Mouse (Mus musculus): Measurements from ENCODE around the gene Trappc5.

The Trappc5 gene

DNA sequence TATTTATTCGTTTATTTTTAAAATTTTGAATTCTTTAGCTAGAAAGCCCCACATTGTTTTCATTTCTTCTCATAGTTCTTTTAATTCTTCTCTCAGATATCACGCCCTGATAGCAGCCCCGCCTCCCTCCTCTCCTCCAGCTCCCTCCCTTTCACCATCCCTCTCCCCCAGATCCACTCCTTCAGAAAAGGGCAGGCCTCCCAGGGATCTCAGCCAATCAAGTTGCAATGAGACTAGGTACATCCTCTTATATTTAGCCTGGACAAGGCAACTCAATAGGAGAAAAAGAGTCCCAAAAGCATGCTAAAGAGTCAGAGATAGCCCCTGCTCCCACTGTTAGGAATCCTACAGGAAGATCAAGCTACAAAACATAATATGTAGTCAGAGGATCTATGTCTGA, 1.4 kb upstream of the Trappc5 start:
- in situ Hi-C loops (cut with MboI; ENCODE audit: low sequenced_read_pairs), result loop anchor here (5.0 kb wide), 1 partner anchor 37 kb away; no protein-coding TSS in a partner anchor

DNA sequence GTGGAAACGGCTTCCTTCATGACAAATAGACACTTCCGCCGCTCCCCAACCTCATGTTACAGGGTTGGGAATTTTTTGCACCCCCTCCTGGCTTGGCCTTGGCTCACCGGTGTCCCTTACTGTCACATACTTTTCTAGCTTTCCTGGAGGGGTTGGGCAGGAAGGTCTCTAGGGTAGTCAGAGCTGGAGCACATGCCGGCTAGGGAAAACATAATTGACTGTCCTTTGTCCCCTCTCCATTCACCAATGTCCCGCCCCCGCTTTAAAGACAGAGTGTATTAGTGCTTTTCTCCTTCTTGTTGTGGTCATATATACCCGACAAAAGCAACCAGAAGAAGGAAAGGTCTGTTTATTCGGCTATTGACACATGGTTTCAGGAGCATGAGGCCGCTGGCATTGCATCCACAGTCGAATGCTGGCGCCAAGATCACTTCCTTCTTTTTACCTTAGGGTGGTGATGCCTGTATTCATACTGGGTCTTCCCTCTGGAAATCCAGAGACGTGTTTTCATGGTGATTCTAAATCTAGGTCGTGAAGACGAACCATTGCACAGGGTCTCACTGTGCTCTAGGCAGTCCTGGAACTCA, 987 bp downstream of the Trappc5 start:
- in situ Hi-C loops (cut with MboI; ENCODE audit: low sequenced_read_pairs), result no loop called here

DNA sequence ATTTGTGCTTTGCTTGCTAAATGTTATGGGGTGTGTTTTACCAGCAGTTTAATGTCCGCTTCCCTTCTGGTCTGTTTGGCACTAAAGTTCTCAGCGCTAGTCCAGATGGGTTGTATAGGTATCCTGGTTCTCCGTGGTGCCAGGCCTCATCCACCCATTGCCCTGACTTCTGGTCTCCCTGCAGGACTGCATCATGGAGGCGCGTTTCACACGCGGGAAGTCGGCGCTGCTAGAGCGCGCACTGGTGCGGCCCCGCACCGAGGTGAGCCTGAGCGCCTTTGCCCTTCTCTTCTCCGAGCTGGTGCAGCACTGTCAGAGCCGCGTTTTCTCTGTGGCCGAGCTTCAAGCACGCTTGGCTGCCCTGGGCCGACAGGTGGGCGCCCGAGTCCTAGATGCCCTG, 2.7 kb downstream of the Trappc5 start:
- in situ Hi-C loops (cut with MboI; ENCODE audit: low sequenced_read_pairs), result no loop called here

DNA sequence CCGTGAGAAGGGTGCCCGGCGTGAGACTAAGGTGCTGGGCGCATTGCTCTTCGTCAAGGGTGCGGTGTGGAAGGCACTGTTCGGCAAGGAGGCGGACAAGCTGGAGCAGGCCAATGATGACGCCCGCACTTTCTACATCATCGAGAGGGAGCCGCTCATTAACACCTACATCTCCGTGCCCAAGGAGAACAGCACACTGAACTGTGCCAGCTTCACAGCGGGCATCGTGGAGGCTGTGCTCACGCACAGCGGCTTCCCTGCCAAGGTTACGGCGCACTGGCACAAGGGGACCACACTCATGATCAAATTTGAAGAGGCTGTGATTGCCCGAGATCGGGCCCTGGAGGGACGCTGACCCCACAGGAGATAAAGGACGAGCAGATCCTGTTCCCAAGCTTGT, 3.1 kb downstream of the Trappc5 start:
- in situ Hi-C loops (cut with MboI; ENCODE audit: low sequenced_read_pairs), result no loop called here

DNA sequence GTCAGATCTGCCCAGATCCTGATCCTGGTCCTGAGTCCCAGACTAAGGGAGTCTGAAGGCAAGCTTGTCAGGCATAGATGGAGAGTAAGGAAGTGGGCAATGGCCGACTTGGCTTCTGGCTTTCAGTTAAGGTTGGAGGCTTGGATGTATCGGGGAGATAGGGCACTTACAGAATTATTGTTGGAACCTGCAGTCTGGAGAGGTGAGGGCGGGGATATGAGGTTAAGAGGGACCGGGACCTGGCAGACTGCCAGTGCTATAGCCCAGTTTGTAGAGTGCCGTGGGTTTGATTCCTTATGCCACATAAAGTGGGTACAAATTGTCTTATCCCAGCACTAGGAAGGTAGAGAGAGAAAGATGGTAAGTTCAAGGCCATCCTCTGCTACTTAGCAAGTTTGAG, 3.6 kb downstream of the Trappc5 start:
- in situ Hi-C loops (cut with MboI; ENCODE audit: low sequenced_read_pairs), result no loop called here

DNA sequence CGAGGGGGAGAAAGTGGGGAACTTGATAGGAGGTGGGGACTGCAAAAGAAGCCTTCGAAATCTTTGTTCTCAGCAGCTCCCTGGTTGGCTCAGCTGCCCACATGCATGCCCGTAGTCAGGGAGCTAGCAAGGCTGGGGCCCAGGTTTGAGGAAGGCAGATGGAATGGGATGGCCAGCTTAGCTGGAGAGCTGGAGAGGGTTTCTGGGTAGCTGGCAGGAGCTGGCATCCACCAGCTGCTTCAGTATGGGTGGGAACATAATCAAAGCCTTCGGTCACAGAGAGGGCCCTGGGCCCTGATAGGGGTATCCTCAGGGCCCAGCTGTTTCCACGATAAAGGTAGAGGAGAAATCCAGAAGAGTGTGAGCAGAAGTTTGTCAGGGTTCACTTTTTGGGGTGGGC, 6.3 kb downstream of the Trappc5 start:
- in situ Hi-C loops (cut with MboI; ENCODE audit: low sequenced_read_pairs), result no loop called here

DNA sequence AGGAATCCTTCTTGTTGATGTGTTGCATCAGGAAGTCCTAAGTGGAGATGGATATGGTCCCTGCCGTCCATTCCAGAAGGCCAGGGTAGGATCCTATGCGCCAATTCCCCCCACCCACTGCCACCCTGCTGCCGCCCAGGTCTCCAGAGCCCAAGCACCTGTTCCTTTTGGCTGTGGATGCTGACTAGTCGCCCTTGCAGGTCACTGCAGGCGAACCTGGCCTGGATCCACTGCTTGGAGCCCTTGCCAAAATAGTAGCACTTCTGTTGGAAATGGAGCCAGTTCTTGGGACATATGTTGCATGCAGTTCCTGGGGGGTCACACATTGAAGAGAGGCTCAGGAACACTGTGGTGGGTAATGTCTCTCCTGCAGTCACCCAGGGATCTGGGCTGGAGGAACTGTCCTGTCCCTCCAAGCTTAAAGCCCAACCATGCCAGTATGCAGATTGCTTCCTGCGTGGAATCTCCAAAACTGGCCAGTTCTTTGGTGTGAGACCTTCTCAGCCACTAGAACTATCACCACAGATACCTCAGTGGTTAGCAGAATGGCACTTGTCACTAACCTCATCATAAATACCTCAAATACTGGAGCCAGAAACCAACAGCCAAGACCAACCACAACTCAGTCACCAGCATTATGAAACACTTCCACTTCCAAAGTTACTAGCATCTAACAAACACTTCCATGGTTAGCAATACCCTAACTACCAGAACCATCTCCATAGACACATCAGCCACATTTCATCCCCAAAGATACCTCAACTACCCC, 7.5 kb downstream of the Trappc5 start:
- in situ Hi-C loops (cut with MboI; ENCODE audit: low sequenced_read_pairs), result no loop called here

DNA sequence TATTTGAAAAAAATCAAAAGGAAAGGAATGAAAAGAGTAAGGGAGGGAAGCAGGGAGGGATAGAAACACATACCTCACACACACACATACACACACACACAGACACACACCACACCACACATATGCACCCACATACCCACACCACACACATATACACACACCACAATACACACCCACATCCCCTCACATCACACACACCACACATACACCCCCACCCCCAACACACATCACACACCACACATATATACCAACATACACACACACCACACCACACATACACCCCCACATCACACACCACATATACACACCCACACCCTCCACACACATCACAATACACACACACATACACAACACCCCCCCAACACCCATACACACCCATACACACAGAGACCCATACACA, 8.4 kb downstream of the Trappc5 start:
- in situ Hi-C loops (cut with MboI; ENCODE audit: low sequenced_read_pairs), result no loop called here

DNA sequence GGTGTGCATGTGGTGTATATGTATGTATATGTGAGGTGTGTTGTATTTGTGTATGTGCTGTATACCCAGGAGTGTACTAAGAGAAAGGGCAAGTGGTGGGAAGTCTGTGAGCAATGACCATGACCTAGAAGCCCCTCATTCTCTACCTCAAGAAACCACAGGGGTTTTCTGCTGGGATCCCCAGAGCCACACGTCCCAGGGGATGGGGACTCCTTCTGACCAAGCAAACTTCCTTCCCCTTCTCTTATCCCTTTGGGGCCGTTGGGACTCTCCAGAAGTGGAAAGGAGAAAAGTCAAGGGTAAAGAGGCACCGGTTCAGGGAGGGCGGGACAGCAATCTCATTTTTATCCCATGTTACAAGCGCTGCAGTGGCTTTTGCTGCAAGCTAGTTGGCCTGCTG, 9.3 kb downstream of the Trappc5 start:
- in situ Hi-C loops (cut with MboI; ENCODE audit: low sequenced_read_pairs), result no loop called here

DNA sequence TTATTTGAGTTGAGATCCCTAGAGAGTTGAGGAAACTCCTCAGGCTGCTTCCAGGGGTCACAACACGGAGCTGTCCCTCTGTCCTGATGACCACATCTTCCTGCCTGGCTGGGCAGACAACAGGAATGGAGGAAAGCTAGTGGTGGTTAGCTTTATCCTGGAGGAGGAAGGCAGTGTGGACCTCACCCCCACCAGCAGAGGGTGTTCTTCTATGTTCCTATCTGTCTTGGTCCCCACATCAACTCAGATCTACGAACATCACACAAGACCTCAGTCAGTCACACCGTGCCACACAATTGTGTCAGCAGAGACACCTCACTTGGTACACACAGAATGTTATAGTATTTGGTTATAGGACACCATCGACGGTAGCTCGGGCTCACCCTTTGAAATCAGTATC, 11.4 kb downstream of the Trappc5 start:
- in situ Hi-C loops (cut with MboI; ENCODE audit: low sequenced_read_pairs), result no loop called here

DNA sequence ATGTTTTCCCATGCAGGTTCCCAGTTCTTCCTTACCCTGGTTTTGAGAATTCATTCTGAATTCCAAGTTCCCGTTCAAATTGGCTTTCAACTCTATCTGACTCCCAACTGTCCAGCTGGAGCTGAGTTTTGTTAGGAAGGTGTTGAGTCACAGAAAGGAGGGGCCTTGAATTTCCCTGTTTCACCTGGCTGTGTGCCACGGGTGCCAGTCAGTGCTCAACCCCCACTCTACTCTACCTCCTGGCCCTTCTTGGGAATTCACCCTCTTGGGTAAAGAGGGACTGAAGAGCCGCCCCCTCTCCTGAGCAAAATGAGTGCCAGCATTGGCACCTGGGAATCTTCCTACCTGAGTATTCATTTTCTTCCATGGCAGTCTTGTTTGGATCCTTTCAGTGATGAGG, 14.7 kb downstream of the Trappc5 start:
- in situ Hi-C loops (cut with MboI; ENCODE audit: low sequenced_read_pairs), result no loop called here

DNA sequence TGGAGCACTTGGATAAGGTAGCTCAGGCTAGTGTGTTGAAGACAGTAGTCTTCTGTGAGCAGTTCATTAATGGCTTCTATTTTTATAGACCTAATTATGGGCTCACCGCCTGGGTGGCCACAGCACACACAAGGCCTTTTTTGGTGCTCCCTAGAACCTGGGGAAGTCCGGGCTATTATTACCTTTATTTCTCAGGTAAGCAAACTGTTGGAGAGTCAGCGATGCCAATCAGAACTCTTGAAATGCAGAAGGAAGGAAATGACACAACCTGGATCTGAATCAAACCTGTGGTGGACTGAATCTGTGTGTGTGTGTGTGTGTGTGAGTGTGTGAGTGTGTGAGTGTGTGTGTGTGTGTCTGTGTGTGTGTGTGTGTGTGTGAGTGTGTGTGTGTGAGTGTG, 18.0 kb downstream of the Trappc5 start, which contains the start of gene Fcer2a:
TSS of gene Fcer2a (minus strand) at position 55 of the 400 bp plus-strand sequence.
- in situ Hi-C loops (cut with MboI; ENCODE audit: low sequenced_read_pairs), result no loop called here

DNA sequence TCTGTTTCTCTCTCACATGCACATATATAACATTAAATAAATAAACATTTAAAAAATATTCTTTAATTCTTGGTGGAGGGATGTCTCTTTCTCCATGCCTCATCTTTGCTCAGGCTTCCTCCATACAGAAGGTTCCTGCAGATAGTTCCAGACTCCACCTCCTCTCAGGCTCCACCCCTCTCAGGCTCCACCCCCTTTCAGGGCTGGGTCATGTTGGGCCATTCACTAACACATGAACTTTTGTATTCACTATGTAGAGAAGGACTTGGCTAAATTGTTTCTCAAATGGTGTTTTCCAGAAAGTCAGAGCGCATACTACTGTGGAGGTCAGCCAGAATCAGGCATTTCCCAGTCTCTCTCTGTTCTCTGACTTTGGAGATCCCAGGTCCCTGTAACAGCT, 25.4 kb downstream of the Trappc5 start:
- in situ Hi-C loops (cut with MboI; ENCODE audit: low sequenced_read_pairs), result no loop called here

DNA sequence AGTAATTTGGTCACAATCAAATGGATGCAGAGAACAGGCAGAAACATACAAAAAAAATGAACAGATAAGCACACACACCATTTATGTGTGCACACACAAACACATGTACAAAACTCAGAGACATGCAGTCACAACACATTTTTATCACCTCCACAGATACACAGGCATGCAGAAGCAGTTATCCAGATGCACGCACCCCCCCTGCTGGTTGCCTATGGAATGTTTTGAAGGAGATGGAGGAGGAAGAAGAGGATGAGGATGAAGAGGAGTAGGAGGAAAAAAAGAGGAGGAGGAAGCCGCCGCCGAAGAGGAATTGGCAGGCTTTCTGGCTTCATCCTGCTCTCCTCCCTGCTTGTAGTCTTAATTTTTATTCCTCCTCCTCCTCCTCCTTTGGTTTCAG, 29.6 kb downstream of the Trappc5 start:
- in situ Hi-C loops (cut with MboI; ENCODE audit: low sequenced_read_pairs), result no loop called here

DNA sequence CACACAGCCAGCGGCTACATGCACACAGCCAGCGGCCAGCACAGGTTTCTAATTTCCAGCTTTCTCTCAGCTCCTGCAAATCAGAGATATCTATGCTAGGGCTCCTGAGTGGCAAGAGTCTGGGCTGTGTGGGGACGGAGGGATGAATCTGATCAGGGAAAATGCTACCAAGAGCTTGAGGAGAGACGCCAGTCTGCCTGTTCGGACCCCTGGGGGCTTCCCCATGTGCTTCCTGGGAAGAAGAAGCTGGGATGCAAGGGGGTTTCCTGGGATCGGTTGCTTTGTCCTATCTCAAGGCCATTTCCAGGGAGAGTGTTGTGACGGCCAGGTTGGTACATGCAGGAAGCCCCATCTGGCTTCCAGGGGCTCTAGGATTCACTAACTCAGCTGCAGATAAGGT, 31.5 kb downstream of the Trappc5 start:
- in situ Hi-C loops (cut with MboI; ENCODE audit: low sequenced_read_pairs), result no loop called here

DNA sequence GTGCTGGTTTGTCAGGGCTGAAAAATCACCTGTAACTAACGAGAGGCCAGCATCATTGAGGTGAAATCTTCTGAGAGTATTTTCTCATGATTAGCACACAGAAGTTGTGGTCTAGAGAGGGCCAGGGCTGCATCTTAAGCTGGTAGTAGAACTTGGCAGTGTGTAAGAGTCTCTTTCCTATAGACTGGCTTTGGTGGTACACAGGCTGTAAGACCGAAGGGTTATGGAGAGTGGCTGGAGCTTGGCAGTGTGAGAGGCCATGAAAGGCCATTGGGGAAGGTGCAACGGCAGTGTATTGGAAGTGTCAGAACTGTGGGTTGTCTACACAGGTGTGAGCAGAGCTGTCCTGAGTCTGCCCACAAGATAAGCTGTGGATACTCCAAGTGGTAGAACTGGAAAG, 34.2 kb downstream of the Trappc5 start:
- in situ Hi-C loops (cut with MboI; ENCODE audit: low sequenced_read_pairs), result no loop called here

DNA sequence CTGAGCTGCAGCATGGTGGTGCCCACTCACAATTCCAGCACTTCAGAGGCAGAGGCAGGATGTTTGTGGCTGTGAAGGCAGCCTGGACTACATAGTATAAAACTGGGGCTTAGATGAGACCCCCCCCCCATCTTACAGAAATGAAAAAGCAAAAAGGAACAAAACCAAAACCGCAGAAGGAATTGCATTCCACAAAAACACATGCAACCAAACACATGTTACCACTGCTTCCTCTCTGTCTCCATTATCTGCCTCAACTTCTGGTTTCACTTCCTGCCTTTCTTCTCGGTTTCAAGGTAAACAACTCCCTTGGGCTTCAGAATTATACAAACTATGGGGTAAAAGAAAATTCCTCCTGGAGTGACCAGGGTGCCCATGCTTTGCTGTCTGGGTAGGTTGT, 35.5 kb downstream of the Trappc5 start:
- in situ Hi-C loops (cut with MboI; ENCODE audit: low sequenced_read_pairs), result no loop called here

DNA sequence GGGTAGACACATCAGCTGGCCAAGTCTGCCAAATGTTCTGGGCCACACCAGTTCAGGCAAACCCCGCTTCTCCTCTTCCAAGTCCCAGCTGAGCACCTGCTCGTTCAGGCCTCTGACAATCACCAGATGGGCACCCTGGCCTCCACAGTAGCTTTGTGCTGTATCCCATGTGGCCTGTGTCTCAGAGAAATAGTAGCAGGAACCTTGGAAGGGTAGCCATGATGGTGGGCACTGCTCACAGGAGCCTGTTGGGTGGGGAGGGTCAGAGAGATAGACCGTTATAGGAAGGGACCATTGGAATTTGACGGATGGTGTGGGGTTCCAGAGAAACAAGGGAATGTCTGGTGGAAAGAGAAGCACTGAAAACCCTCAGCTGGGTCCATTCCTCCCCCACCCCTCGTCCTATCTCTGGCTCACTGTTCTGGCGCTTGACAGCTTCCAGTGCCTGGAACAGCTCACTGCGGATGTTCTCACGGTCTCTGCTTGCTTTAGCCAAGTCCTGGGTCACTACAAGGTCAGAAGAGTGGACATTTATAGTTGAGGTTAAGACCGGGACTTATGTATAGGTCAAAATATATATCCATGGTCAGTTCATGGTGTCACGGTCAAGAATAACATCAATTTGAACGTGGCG, 41.3 kb downstream of the Trappc5 start:
- in situ Hi-C loops (cut with MboI; ENCODE audit: low sequenced_read_pairs), result no loop called here

DNA sequence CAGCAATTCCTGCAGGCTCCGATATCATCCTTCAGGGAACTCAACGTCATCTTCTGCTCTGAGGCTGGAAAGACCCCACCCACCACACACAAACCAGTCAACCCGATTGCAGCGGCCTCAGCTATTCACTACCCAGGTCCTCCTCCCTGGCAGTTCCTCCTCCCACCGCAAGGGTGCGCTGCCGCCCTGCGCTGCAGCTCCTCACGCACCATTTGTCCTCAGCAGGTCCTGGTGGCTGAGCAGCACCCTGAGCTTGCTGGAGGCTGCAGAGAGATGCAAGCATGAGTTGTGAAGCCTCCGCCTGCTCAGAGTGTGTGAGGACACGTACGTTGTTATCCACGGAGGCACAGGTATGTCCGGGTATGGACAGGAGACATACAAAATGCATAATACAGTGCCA, 42.5 kb downstream of the Trappc5 start:
- in situ Hi-C loops (cut with MboI; ENCODE audit: low sequenced_read_pairs), result no loop called here

DNA sequence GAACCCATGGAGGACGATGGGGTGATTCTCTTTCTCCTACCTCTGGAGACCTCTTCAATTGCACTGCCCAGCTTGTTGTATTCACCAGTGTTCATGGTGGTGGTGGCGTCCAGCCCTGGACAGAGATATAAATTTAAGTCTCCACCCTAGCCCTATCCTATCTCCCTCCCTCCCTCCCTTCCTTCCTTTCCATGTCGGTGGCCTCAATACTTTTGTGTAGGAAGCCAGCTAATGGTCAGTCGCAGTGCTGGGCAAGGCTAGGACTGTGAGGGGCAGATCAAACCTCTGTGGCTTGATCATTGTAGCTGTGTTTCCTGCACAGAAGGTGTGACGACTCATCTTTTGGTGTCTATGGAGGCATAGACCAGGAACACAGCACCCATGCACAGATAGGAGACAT, 44.5 kb downstream of the Trappc5 start, which contains the start of gene Clec4g:
TSS of gene Clec4g (minus strand) at position 101 of the 400 bp plus-strand sequence.
- in situ Hi-C loops (cut with MboI; ENCODE audit: low sequenced_read_pairs), result loop anchor here (10.0 kb wide), 1 partner anchor 234 kb away; the partner anchor contains the start of gene Cd209c

DNA sequence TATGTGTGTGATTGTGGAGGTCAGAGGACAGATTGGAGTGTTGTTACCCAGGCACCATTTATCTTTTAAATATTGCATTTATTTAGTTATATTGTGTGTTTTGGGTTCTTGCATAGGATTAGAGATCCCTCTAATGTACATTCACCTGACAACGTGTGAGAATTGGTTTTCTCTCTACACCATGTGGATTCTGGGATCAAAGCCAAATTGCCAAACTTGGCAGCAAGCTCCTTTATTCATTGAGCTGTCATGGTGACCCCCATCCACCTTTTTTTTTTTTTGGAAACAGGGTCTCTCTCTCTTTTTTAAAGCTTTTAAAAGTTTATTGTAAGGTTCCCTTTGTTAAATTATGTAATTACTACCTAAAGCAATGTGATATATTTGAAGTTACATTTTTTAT, 44.9 kb downstream of the Trappc5 start:
- in situ Hi-C loops (cut with MboI; ENCODE audit: low sequenced_read_pairs), result loop anchor here (10.0 kb wide), 1 partner anchor 234 kb away; the partner anchor contains the start of gene Cd209c

Data from CH12F3 (cell line).